Mouse (Mus musculus) thymus, adult 2 months (tissue): Measurements from ENCODE around the gene Ap3m1.

Source experiments
- CTCF ChIP-seq: fragments of 200-500 bp; IDR thresholded peaks from 2 replicates; pipeline ENCODE4 v1.5.1; 2012; ENCODE audit warnings: mild to moderate bottlenecking, control low read depth, low read length, moderate library complexity, borderline replicate concordance; ENCODE audit not compliant: control insufficient read depth, poor library complexity, insufficient read depth; ENCODE audit errors: extremely low read depth
- POLR2A ChIP-seq: fragments of 200-500 bp; IDR thresholded peaks from 2 replicates; pipeline ENCODE4 v1.6.1; 2012; ENCODE audit warnings: mild to moderate bottlenecking, low read length, control low read depth, moderate library complexity; ENCODE audit not compliant: control insufficient read depth, poor library complexity, insufficient read depth; ENCODE audit errors: extremely low read depth

DNA sequence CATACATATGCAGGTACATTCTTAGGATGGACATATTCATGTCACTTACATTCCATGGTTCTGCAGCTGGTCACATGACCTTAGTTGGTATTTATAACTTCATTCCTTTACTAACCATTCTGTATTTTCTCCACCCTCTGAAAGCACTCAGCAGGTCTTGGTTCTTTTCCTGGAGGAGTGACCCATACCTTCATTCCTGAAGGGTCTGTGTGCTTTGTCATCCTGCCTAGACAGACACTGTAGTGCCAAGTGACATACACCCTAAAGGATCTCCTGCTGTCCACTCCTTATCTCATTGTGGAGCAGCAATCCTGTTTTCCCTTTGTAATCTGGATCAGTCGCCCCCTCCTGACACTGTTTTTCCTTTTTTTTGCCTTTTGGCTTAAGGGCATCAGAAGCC, 30.5 kb upstream of the Ap3m1 start:
- TF ChIP-seq CTCF = no peak
- no peak for TF ChIP-seq POLR2A
